Mouse (Mus musculus) embryonic fibroblast, embryonic 13.5 days (primary cell): ENCODE data around the gene Cdca5. TPM values are rescaled to one million over a fixed set of nuclear protein-coding genes. Genes with fewer than 3 reads are reported as not detected.
"Not testable (repeated sequence)": the region's sequence is repeated elsewhere in the genome, so short reads cannot be mapped to it uniquely, and the experiment has no call there.

Experiments
- H3K27ac ChIP-seq: 2 replicates; pipeline ENCODE4 v1.5.1; 2012; ENCODE audit warnings: low read length, control low read depth, inconsistent platforms; ENCODE audit not compliant: insufficient read depth
- H3K4me1 ChIP-seq: 2 replicates; pipeline ENCODE4 v1.6.1; 2011; ENCODE audit warnings: low read length; ENCODE audit not compliant: control insufficient read depth, insufficient read depth
- H3K4me3 ChIP-seq: 2 replicates; pipeline ENCODE4 v1.5.1; 2011; ENCODE audit warnings: mild to moderate bottlenecking, control low read depth, low read length; ENCODE audit not compliant: insufficient read depth
- CTCF ChIP-seq: IDR thresholded peaks from 2 replicates; pipeline ENCODE4 v1.5.1; 2011; ENCODE audit warnings: mild to moderate bottlenecking, control low read depth, low read length, moderate library complexity, borderline replicate concordance; ENCODE audit not compliant: insufficient read depth
- POLR2A ChIP-seq: IDR thresholded peaks from 2 replicates; pipeline ENCODE4 v1.6.1; 2011; ENCODE audit warnings: low read depth, mild to moderate bottlenecking, control low read depth, low read length, moderate library complexity
- polyA plus RNA-seq: library from polyadenylated mRNA; stranded (reverse); fragments of >200 nt; gene quantifications from 2 replicates; pipeline ENCODE4 v1.2.4, GENCODE M21; 2011; ENCODE audit warnings: low read depth; ENCODE audit not compliant: missing spikeins, insufficient read length

The Cdca5 gene
- polyA plus RNA-seq: 9.4 and 12.9 TPM in 2 replicates

DNA sequence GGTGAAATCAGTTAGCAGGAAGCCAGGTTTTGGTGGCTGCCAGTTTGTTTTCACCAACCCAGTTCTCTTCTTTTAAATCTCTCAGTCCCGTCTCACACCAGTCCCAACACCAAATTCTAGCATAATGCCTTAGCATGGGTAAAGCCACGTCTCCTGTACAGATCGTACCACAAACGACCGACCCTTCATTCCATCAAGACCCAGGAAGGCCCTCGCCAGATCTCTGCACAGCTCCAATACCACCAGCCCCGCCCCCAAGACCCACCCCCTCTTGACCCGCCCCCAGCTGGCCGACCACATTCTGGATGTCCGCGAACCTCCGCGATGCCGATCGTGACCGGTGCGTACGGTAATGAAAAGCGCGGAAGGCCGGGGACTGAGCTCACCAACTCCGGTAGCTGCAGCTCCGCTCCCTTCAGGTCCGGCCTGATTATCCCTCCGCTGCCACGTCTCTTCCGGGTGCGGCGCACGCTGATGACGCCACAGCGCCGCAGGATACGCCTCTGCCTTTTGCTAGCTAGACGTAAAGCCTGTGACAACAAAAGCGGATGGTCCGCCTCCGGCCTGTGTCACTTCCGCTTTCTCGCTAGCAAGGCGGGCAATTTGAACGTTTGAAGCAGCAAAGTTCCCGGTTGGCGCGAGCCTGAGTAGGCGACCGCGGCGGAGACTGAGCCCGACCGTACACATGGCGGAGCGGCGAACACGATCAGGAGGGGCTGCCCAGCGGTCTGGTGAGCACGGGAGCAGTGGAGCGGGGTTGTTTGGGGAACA is at the start of gene Cdca5, which contains the start of gene Zfpl1:
Cdca5 (plus strand) TSS at position 506 of the 771 bp plus-strand sequence.
Zfpl1 (minus strand) TSS at position 479 of the 771 bp plus-strand sequence.
- peak; percentile 61 for TF ChIP-seq POLR2A
- no peak for TF ChIP-seq CTCF
- peak within 1 kb of the TSS; percentile 55; the same call in 1 of the 2 replicates for H3K27ac ChIP-seq
- H3K4me3 ChIP-seq: peak within 1 kb of the TSS; percentile 87
- peaks cover 4% of the 10 kb centered on the region; the same call in 1 of the 2 replicates for H3K4me1 ChIP-seq

GRCm38 (mm10) chr19:6035966-6036585 is 48.7 kb upstream of the Cdca5 start:
- no peak overlapping the region for H3K4me3 ChIP-seq
- TF ChIP-seq POLR2A (no peak), CTCF (no peak)
- H3K4me1 ChIP-seq: no peaks in the 10 kb centered on the region
- no peak overlapping the region for H3K27ac ChIP-seq

GRCm38 (mm10) chr19:6037695-6038094 is 47.1 kb upstream of the Cdca5 start:
- H3K4me3 ChIP-seq: no peak overlapping the region
- no peak for TF ChIP-seq POLR2A
- no peak for TF ChIP-seq CTCF
- no peak overlapping the region for H3K27ac ChIP-seq
- no peaks in the 10 kb centered on the region for H3K4me1 ChIP-seq

- no peak overlapping the region for H3K4me3 ChIP-seq
- H3K4me1 ChIP-seq: no peaks in the 10 kb centered on the region
- H3K27ac ChIP-seq: no peak overlapping the region
- no peak for TF ChIP-seq CTCF
- TF ChIP-seq POLR2A: no peak
Observed at GRCm38 (mm10) chr19:6038326-6038725, 46.5 kb upstream of the Cdca5 start.

DNA sequence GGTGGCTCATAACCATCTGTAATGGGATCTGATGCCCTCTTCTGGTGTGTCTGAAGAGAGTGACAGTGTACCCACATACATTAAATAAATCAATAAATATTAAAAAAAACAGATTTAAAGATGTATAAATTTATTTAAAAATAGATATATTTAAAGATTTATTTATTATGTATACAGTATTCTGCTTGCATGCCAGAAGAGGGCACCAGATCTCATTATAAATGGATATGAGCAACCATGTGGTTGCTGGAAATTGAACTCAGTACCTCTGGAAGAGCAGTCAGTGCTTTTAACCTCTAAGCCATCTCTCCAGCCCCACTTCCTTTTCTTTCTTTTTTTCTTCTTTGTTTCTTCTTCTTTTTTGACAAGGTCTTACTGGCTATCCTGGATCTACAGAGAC is 44.8 kb upstream of the Cdca5 start:
- Histone ChIP-seq H3K27ac (no peak overlapping the region), H3K4me1 (no peaks in the 10 kb centered on the region), H3K4me3 (no peak overlapping the region)
- TF ChIP-seq CTCF (no peak), POLR2A (no peak)

DNA sequence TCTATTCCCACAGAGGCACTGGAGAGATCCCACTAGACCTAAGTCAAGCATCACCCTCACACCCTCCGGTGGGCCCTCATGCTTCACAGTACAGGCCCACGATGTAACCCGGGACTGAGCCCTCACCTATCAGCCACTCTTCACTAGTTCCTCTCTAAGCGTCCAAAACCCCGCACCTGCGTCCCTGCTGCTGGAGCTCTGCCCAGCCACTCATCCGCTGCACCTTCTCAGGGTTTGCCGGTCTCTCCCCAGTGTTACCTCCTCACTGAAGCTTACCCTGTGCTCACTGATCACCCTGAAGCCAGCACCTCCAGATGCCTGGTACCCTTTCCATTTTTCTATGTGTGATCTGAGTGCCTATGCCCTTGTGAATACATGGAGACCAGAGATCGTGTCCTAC is 42.5 kb upstream of the Cdca5 start:
- Histone ChIP-seq H3K27ac (no peak overlapping the region), H3K4me1 (no peaks in the 10 kb centered on the region)
- TF ChIP-seq POLR2A (no peak), CTCF (no peak)

GRCm38 (mm10) chr19:6044102-6044501 is 40.7 kb upstream of the Cdca5 start:
- H3K4me3 ChIP-seq, H3K27ac ChIP-seq, H3K4me1 ChIP-seq: not testable (repeated sequence)

More for the DNA sequence above, 42.5 kb upstream of the Cdca5 start:
- H3K4me3 ChIP-seq: no peak overlapping the region

DNA sequence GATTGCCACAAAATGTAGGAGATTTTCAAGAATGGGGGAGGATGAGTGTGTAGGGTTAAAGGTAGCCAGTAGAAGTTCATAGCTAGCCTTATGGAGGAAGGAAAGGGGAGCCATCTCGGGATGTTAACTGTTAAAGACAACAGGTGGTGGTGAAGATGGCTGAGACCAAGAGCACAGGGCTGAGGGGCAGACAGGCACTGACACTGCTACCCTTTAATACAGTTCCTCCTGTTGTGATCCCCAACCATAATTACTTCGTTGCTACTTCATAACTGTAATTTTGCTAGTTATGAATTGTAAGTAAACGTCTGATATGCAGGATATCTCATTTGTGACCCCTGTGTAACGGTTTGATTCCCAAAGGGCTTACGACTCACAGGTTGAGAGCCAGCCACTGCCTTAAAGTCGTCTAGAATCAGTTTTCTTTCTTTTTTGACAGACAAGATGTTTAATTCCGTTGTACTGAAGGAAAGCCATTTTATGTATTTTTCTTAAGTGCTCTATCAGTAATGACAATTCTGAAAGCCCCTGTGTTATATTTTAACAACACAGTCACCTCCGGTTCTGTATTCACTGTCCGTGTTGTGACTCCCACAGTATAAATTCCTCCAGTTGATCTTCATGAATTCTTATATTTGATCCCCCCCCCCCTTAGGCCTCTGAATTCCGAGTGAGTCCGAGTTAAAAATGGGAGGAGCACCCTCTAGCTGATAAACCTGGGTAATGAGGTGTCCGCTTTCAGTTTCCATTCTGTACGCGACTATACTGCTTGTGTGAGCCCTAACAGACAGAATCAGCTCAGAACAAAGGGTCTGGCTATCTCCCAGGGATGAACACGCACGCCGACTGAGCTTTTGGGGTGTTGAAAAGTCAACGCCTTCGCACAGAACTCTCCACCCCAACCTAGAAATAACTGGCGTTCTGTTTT is 39.2 kb upstream of the Cdca5 start:
- peak; percentile 64 for TF ChIP-seq POLR2A
- TF ChIP-seq CTCF: no peak
- Histone ChIP-seq H3K4me3 (peak overlapping the region; percentile 61), H3K27ac (peak overlapping the region; percentile 86), H3K4me1 (no peaks in the 10 kb centered on the region)

DNA sequence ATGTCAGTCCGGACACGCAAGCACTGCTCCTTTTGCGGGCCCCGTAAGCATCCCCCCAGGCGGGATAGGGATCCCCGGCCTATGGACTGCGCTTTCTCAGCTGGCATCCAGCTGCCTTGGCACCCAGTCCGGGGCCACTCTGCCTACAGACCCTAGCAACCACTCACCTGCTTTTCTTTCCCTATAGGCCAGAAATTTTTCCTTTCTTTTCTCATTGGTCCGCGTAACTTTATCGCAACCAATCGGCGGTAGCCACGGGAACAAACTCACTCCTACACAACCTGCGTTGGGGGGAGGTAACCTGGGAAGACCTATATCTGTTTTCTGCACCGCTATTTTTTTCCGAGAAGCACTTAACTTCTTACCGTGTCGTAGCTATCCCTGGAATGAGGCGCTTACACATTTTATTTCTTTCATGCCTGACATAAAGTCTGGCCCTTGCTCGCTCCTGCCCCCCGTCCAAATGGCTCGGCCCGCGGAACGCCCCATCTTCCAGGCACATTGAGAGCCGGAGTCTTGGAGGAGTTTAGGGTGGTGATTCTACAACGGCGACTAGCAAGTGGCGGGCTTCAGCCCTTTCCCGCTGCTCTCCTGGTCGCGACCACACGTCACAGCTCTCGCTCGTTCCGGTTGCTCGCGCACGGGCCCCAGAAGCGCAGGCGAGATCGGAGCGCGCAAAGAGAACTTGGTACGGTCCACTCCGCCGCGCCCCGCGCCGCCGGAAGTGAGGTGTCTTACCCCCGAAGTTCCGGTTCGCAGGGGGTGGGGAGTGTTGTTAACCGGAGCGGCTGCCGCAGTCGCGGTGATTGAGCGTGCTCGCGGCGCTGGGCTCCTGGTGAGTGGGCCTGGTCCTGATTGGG is 38.3 kb upstream of the Cdca5 start, which contains the start of gene Syvn1:
Syvn1 (plus strand) TSS at position 283 of the 860 bp plus-strand sequence.
- H3K4me1 ChIP-seq: no peaks in the 10 kb centered on the region
- peak within 1 kb of the TSS; percentile 96 for H3K27ac ChIP-seq
- TF ChIP-seq POLR2A (peak; percentile 74), CTCF (no peak)
- peak within 1 kb of the TSS; percentile 63 for H3K4me3 ChIP-seq
